Mouse (Mus musculus) cortical plate, adult 2 months (tissue): ENCODE measurements around the gene Rpsa.

Source experiments
- CTCF ChIP-seq: fragments of 200-500 bp; IDR thresholded peaks from 2 replicates; pipeline ENCODE4 v1.5.1; 2011; ENCODE audit warnings: mild to moderate bottlenecking, control low read depth, low read length; ENCODE audit not compliant: insufficient read depth; ENCODE audit errors: extremely low read depth
- POLR2A ChIP-seq: fragments of 200-500 bp; IDR thresholded peaks from 2 replicates; pipeline ENCODE4 v1.6.1; 2011; ENCODE audit warnings: mild to moderate bottlenecking, low read length, control low read depth; ENCODE audit not compliant: insufficient read depth; ENCODE audit errors: extremely low read depth

- TF ChIP-seq POLR2A = no peak
- no peak for TF ChIP-seq CTCF
These were observed 621 bp upstream of the Rpsa start for GRCm38 (mm10) chr9:120126868-120127267.
